Mouse (Mus musculus): ENCODE results near the gene Fev.

Fev gene

DNA sequence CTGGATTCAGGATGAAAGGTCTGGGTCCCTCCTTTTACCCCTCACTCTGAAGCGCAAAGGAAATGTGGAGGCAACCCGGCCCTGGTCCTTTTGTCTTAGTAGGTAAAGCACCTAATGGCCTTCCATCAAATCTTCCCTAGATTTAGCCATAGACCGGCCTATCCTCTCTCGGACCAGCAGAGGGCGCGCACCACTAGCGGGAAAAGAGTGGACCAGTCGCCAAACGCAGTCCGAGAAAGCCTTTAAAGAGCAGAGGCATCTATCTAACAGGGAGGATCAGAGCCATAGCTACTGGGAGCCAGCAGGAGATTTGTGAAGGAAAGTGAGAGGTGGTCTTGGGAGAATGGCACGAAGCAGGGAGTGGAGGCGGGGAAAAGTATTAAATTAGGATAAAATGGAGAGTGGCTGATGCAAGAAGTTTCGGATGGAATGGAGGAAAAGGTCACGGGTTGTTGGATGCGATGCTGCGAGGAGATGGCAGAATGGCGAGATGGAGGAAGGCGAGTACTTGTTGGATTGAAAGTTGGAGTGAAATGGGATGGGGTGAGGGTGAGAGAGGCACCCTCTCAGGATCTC is 4.3 kb downstream of the Fev start:
- DNase-seq (ENCODE audit: low spot score in 2 of 2) = peak in 1 of 2 experiments; percentile 56

DNA sequence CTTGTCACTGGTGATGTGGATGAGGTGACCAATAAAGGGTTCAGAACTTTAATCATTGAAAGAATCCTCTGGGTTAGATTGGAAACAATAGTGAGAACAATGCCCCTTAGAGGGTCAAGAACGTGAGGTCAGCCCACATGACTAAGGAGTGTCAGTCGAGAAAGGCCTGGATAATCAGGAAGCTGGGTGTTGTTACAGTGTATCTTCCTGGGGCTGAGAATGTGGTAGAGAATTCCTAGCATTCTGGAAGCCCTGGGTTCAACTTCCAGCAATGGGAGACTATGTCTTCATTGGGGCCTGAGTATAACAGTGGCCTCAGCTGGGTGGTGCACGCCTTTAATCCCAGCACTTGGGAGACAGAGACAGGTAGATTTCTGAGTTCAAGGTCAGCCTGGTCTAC is 8.0 kb downstream of the Fev start:
- DNase-seq (ENCODE audit: low spot score in 2 of 2) = no peak

DNA sequence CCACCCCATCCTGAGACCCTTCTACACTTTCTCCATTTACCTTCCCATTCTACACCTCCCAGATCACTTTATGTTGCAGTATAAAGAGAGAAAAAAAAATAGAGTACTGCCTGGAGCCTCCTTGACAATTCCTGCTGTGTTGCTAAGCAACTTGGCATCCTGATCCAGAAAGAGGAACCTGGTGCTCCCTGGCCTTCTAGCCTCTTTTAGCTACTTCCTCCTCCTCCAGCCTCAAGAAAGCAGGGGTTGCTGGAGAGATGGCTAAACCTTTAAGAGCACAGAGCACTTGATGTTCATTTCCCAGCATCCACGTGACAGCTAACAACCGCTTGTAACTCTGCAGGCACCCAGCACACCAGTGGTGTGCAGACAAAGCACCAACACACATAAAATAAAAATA is 13.0 kb downstream of the Fev start:
- DNase-seq (ENCODE audit: low spot score in 2 of 2) = no peak

DNA sequence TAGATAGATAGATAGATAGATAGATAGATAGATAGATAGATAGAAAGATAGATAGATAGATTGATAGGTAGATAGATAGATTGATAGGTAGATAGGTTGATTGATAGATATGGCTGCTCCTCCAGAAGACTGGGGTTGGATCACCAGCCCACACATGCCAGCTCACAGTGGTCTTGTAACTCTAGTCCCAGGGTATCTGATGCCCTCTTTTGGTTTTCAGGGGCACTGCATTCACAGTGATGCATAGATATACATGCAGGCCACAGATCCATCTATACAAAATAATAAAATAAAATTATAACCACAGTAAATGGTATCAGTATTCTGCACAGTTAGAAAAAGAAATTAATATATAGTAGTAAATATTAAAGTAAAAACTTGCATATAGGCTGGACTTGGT is 23.4 kb downstream of the Fev start:
- no peak for DNase-seq (ENCODE audit: low spot score in 2 of 2)

DNA sequence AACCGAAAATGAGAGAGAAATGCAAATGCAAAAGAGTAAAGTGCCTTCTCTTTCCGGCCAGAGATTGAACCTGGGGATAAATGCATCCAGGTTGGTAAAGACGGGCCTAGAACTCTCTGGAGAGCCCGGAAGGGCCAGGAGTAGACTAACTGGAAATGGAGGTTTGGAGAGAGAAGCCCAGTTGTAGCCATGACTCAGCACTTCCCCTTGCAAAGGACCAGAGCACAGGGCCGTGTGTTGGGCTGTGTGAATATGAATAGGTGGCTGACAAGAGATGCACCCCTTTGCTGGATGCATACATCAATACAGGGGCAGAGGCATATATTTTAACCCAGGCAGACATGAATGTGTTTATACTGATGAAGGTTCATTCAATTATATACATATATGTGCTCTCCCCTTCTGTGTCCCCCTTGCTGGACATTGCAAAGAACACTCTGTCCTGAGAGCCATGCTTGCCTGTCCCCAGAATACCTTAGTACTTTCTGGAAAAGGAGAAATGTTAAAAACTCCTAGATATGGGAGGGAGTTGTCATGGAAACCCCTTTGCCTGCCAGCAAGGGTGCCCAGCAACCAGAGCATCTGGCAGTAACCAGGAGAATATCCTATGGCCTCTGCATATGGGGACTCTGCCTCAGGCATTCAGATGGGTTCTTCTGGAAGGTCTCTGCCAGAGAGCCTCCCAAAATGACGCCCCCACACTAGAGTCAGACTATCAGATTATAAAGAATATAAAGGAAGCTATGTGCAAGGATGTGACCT is 25.8 kb downstream of the Fev start:
- peak in 1 of 2 experiments; percentile 42 for DNase-seq (ENCODE audit: low spot score in 2 of 2)

DNA sequence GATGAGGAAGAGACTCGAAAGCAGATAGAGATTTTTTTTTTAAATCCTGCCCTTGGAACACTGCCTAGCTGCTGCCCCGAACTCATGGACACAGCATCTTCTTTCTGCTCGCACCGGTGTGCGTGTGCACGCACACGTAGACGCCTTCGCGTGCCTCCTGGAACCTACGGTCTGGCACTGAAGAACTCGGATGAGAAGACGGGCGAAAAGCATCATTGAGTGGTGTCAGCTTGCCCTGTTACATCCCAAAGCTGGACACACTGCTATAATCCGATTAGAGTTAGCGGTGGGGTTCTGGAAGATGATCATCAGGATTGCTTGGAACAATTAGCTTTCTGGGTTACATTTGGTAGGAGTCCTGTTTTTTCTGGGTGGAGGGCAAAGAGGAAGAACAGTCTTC is 26.4 kb downstream of the Fev start:
- no peak for DNase-seq (ENCODE audit: low spot score in 2 of 2)

DNA sequence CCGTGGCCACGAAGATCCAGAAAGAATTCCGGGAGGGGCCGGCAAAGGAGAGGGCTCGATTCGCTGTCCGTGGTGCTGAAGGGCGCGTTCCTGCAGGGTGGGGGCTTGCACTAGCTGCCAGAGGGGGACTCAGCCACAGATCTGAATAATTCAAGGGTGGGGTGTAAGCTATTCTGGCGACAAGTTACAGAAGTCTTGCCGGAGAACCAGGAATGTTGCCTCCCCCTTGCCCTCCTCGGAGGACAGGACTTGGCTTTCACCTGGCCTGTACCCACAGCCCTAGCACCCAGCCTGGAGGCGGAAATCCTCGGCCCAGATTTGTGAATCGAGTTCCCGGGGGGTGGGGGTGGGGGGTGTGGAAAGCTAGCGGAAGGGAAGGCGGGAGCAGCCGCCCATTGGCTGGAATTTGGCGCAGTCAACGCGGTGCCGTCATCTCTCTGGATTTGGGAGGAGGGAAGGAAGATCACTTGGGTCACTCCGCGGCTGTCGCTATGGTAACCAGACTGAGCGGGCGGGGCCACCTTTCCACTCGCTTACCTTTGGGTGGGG is 27.0 kb downstream of the Fev start:
- peak; percentile 87 to 92 for DNase-seq (ENCODE audit: low spot score in 2 of 2)

DNA sequence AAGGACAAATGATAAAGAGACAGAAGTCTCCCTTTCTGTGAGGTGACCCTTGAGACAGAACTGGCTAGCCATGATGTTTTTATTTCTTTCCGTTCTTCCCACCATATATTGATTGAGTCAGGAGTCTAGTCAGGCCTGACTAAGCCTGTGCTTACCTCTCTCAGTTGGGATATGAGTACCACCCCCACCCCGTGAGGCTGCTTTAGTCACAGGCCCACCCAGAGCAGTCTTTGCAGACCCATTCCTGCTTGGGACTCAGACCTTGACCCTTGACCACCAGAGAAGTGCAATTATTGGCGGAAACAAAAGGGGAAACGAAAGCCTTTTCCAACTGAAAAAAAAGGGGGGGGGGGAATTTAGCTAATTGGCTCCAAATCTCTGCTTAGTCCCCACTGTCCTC is 27.5 kb downstream of the Fev start:
- no peak for DNase-seq (ENCODE audit: low spot score in 2 of 2)

DNA sequence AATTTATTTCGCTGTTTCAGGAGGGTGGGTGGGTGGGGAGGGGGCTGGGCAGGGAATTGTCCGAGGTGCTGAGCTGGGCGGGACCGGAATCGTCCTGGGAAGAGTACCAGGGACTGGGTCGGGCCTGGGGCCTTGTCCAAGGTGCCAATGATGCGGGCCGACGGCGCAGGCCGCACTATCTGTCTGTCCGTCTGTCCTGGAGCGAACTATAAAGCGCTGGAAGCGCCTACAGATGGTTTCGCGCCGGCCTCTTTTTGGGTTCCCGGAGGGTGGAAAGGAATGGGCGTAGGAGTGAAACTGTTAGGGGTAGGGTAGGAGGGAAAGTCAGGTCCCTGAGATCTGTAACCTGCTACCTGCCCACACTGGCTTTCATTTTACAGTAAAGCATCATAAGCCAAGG is 28.0 kb downstream of the Fev start:
- DNase-seq (ENCODE audit: low spot score in 2 of 2) = peak in 1 of 2 experiments; percentile 25

DNA sequence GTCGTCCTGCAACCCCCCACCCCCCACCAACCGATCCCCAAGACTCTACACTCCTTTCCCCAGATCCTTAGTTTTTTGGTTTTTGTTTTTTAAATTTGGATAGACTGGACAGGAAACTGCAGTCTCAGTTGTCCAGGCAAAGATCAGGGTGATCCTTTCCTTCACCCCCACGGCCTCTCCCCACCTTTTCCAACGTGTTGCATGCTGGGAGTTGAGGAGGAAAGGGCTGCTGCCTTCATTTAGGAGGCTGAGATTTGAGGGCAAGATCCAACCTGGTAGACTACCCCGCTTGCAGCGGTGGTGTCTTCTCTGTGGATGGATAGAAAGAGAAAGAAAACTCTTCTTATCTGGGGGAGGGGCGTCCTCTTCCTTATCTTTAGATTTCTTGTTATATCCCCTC is 28.4 kb downstream of the Fev start:
- no peak for DNase-seq (ENCODE audit: low spot score in 2 of 2)

DNA sequence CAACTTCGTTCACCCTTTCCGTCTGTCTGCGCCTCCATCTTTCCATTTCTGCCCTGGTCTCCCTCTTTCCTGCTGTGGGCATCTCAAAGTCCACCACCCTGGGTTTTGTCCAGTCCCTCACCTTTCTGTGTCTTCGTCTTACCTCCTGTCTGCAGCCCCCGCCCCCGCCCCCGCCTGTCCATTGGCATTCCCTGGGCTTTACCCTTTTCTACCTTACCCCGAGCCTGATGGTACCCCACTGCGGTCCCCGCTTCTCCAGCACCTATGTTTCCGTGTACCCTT is 28.8 kb downstream of the Fev start:
- no peak for DNase-seq (ENCODE audit: low spot score in 2 of 2)

DNA sequence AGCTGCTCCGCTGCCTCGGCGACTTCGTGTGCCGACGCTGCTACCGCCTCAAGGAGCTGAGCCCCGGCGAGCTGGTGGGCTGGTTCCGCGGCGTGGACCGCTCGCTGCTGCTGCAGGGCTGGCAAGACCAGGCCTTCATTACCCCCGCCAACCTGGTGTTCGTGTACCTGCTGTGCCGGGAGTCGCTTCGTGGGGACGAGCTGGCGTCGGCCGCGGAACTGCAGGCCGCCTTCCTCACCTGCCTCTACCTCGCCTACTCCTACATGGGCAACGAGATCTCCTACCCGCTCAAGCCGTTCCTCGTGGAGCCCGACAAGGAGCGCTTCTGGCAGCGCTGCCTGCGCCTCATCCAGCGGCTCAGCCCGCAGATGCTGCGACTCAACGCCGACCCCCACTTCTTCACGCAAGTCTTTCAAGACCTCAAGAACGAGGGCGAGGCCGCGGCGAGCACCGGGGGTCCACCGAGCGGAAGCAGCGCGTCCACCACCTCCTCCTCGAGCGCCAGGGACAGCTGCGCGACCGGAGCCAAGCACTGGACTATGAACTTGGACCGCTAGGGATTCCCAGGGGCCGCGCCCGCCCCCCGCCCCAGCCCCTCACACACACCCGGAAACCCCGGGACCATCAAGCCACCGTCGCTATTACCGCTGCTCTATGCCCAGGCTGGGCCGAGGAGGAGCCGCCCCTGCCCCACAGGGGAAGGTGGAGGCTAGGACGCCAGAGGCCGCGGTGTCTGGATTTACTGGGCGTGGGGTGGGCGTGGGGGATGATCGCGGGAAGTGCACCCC is 29.4 kb downstream of the Fev start:
- DNase-seq (ENCODE audit: low spot score in 2 of 2) = no peak

DNA sequence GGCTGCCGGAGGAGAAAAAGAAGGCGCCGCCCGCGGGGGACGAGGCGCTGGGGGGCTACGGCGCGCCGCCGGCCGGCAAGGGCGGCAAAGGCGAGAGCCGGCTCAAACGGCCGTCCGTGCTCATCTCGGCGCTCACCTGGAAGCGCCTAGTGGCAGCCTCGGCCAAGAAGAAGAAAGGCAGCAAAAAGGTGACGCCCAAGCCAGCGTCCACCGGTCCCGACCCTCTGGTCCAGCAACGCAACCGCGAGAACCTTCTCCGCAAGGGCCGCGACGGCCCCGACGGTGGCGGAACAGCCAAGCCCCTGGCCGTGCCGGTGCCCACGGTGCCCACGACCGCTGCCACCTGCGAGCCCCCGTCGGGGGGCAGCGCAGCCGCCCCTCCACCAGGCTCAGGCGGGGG is 30.1 kb downstream of the Fev start:
- no peak for DNase-seq (ENCODE audit: low spot score in 2 of 2)

DNA sequence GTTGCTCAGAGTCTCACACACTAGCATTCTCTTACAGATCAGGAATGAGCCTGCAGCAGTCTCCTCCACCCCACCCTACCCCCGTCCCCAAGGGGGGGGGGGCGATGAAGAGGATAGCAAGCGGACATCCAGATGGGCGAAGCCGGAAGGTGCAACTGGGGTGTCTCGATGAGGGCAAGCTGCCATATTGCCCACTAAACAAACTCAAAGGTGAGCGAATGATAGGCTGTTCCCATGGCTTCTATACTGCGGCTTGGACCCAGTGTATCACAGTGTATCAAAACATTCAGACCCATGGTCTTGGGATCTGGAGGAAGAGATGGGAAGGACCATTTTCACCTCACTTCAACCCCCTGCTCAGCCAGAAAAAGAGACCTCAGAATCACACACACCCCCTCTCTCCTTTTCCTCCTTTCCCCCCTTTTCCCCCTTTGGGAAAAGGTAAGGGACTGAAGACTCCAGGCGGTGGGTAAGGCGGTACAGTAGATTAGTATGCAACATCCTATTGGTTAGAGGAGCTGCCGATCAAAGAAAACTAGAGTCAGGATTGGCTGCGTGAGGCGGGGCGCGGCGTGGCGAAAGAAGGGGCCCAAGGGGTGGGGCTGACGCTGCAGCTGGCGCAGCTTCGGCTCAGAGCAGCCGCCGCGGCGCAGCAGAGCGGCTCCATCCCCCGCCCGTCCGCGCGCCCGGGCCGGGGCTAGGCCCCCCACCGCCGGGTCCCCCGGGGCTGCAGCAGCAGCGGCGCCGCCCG is 30.7 kb downstream of the Fev start, which contains the start of gene Cdk5r2:
Gene Cdk5r2 (plus strand): TSS at position 629 of the 751 bp plus-strand sequence.
- peak; percentile 90 to 94 for DNase-seq (ENCODE audit: low spot score in 2 of 2)

DNA sequence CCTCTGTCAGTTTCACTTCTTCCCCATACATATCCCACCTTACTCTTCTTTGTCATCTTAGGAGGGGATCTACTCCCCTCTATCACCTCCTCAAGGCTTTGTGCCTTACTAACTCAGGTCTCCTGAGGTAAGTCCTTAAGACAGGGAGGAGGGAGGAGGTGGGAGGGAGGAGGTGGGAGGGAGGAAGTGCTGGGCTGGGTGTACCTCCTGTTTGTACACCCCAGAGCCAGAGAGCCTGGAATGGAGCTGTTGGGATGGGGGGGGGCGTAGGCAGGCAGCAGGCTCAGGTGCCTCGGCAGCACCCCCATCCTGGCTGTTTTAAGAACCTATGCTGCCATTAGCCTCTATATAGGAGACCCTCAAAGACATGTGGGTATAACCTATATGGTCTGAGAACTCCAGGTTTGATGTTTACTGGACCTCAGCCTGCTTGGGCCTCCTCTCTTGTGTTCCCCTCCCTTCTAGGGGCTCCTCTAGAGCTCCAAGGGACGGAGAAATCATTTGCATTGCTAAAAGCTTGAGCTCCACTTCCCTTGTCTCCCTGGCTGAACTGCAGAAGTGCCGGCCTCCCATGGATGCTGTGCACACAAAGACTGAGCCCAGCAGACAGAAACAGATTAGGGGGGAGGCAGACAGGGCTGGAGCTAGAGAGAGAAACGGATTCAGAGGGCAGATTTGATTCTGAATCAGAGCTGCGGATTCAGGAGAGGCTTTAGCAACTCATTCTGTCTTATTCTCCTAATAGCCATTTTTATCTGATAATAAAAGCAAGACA is 34.0 kb downstream of the Fev start:
- peak in 1 of 2 experiments; percentile 45 for DNase-seq (ENCODE audit: low spot score in 2 of 2)

DNA sequence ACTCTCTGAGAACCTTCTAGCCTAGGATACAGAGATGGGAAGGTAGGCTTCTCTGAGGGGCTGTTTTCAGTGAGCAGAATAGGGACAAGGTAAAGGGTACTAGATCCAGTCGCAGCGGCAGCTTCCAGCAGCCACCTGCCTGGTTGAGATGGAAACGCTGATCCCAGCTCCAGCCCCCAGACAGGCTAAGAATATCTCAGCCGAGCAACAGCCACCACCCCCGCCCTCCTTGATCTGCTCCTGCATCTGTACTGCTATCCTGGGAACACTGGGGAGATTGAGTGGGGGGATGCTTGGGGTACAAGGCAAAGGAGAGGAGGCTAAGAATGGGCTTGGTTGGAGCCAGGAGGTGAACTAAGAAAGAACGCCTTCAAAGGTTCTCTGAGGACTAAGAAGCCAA is 35.0 kb downstream of the Fev start:
- peak; percentile 84 to 89 for DNase-seq (ENCODE audit: low spot score in 2 of 2)

DNA sequence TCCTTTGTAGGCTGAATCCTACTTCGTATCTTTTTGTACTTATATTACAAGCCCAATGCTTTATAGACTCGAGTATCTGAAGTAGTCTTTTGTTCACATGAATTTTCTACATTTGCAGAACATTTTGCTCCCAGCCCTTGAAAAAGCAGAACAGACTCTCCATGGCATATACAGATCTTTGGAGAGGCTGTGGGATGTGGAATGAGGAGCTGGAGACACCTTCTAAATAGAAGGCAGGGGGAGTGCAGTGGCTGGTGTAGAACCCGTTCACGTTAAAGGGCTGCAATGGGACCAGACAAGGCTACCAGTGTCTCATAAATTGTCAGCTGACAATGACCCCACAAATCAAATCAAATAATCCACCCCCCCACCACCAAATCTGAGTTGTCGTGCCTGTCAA is 36.3 kb downstream of the Fev start:
- peak in 1 of 2 experiments; percentile 34 for DNase-seq (ENCODE audit: low spot score in 2 of 2)

DNA sequence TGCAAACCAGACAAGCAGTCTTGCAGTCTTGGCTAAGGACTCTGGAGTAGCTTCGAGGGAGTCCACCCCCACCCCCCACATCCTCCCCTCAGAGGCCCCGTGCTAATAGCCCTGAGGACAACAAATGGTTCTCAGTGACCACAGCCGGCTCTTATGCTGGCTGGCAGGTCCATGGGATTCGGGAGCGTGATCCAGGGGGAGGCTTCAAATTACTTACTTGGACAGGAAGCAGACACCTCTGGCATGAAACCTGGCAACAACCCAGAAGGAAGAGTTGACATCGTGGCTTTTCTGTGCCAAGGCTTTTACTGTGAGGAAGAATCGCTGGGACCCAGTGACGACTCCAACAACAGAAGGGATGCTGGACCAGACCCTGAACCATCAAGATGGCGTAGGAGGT is 38.9 kb downstream of the Fev start:
- no peak for DNase-seq (ENCODE audit: low spot score in 2 of 2)

DNA sequence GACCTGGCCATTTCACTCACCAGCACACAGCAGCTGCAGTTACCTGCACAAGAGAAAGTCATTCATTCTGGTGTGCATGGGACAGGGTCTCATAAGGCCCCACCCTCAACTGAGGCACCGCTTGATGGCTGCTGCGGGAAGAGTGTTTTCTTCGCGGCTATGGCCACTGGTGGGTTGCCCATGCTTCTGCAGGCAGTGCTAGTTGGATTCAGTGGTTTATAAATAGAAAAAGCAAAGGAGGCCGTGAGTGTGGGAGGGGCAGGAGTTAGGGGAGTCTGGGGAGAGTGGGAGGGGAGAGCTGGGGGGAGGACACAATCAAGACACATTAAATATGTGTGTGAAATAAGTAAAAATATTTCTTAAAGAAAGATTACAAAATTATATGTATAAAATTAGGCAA is 42.1 kb downstream of the Fev start:
- peak in 1 of 2 experiments; percentile 20 for DNase-seq (ENCODE audit: low spot score in 2 of 2)

DNA sequence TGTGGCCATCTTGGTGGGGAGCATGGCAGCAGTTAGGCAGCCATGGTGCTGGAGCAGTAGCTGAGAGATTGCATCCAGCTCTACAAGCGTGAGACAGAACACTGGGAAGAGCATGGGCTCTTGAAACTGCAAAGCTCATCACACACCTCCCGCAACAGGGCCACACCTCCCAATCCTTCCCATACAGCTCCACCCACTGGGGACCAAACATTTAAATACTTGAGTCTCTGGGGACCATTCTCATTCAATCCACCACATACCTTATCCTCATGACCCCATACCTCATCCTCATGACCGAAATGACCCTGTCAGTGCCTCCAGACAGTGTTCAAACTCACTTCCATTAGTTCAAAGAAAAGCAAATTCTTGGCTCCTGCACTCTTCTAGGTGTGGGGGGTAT is 52.0 kb downstream of the Fev start:
- no peak for DNase-seq (ENCODE audit: low spot score in 2 of 2)
